Mouse (Mus musculus): ENCODE data around the gene Rfx1.

DNA sequence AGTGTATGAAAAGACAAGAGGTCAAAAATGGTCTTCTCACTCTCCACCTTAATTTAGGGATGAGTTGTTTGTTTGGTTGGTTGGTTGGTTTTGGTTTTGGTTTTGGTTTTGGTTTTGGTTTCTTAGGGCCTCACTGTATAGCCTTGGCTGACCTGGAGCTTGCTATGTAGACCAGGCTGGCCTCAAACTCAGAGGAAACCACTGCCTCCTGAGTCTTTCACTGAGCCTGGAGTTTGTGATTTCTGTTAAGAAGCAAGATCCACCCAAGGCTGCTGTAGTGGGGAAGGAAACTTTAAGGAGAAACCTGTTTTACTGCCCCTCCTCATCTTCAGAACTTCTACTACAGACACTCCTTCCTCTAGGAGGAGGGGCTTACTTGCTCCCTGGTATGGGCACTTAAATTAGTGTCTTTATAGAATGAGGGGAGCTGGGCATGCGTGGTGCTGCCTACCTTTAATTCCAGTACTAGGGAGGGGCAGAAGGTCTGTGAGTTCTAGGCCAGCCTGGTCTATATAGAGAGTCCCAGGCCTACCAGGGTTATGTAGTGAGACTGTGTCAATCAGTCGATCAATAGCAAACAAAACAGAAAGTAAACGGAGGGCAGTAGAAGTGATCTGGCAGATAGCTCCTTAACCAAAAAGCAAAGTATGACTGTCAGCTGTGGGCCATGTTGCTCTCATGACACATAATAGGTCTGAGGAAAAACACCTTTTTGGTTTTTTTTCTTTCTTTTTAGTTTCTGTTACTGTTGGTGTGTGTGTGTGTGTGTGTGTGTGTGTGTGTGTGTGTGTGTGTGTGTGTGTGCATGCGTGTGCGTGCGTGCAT is 39.8 kb downstream of the Rfx1 start:
- TF ChIP-seq CTCF (IDR thresholded peaks at IDR 0.05; ENCODE audit: insufficient read depth, low read depth, low read length) (no peak), POLR2A (IDR thresholded peaks at IDR 0.05; ENCODE audit: insufficient read depth, low read depth, low read length) (no peak)
